Mouse (Mus musculus) lung, adult 2 months (tissue): ENCODE measurements around the gene Gjb3. TPM values are rescaled to one million over a fixed set of nuclear protein-coding genes. Genes with fewer than 3 reads are reported as not detected.
A peak's percentile ranks its signal among the peaks of the same experiment; 100 is the strongest.

Experiments used
- DNase-seq: peaks from one replicate; pipeline ENCODE4 v3.0.0; 2022
- H3K4me1 ChIP-seq: fragments of 200-500 bp; 2 replicates; pipeline ENCODE4 v1.6.1; 2011; ENCODE audit warnings: low read length; ENCODE audit not compliant: control insufficient read depth, insufficient read depth
- H3K4me3 ChIP-seq: fragments of 200-500 bp; replicated peaks from 2 replicates; pipeline ENCODE3; 2011; ENCODE audit warnings: low read depth, mild to moderate bottlenecking, control low read depth, low read length; ENCODE audit errors: extremely low read depth
- CTCF ChIP-seq: fragments of 200-500 bp; IDR thresholded peaks from 2 replicates; pipeline ENCODE4 v1.5.1; 2011; ENCODE audit warnings: mild to moderate bottlenecking, low read length, control low read depth; ENCODE audit not compliant: insufficient read depth
- POLR2A ChIP-seq: fragments of 200-500 bp; IDR thresholded peaks from 2 replicates; pipeline ENCODE4 v1.6.1; 2011; ENCODE audit warnings: low read depth, mild to moderate bottlenecking, control low read depth, low read length, borderline replicate concordance; ENCODE audit errors: extremely low read depth
- WGBS: fragments of 180-500 bp; shearing (Covaris S2); methylation state at CpG from one replicate; pipeline ENCODE4 v1.1.7; 2018; 5-methylcytosine and 5-hydroxymethylcytosine counted together
- polyA plus RNA-seq: library from polyadenylated mRNA; depleted of rRNA; stranded (reverse); fragments of >200 nt; gene quantifications from 2 replicates; pipeline ENCODE4 v1.2.3, GENCODE M21; 2012; rRNA removed

The Gjb3 gene
- 3.1 and 7.3 TPM in 2 replicates for polyA plus RNA-seq

GRCm38 (mm10) chr4:127330181-127331100 is at the start of gene Gjb3:
Gene Gjb3 (minus strand): TSS chr4:127330844.
- H3K4me3 ChIP-seq: no peak within 1 kb of the TSS
- WGBS: 3% methylated on average over 49 of the region's 49 CpGs
- DNase-seq: no peak

GRCm38 (mm10) chr4:127377344-127377743 is 46.7 kb upstream of the Gjb3 start:
- no peak for TF ChIP-seq POLR2A
- TF ChIP-seq CTCF: peak; percentile 57
- DNase-seq: no peak
- H3K4me3 ChIP-seq: no peak overlapping the region
- no peaks in the 10 kb centered on the region for H3K4me1 ChIP-seq
- WGBS: 38% methylated on average over 4 of the region's 4 CpGs

More at GRCm38 (mm10) chr4:127330181-127331100, at the start of gene Gjb3:
- TF ChIP-seq POLR2A (no peak), CTCF (no peak)
- H3K4me1 ChIP-seq: no peaks in the 10 kb centered on the region

GRCm38 (mm10) chr4:127375541-127376177 is 45.0 kb upstream of the Gjb3 start:
- H3K4me3 ChIP-seq: no peak overlapping the region
- no peak for DNase-seq
- no peak for TF ChIP-seq POLR2A
- TF ChIP-seq CTCF: no peak
- WGBS: 86% methylated on average over 17 of the region's 17 CpGs
- H3K4me1 ChIP-seq: no peaks in the 10 kb centered on the region

GRCm38 (mm10) chr4:127374645-127375044 is 44.0 kb upstream of the Gjb3 start:
- Histone ChIP-seq H3K4me3 (no peak overlapping the region), H3K4me1 (no peaks in the 10 kb centered on the region)
- no peak for TF ChIP-seq POLR2A
- no peak for TF ChIP-seq CTCF
- DNase-seq: no peak
- WGBS: 81% methylated on average over 4 of the region's 4 CpGs

- Histone ChIP-seq H3K4me1 (no peaks in the 10 kb centered on the region), H3K4me3 (no peak overlapping the region)
- WGBS: 36% methylated on average over 8 of the region's 8 CpGs
- TF ChIP-seq CTCF (no peak), POLR2A (no peak)
- DNase-seq: no peak
These were observed 42.8 kb upstream of the Gjb3 start for GRCm38 (mm10) chr4:127373491-127373890.

- 44% methylated on average over 5 of the region's 5 CpGs for WGBS
- DNase-seq: no peak
These were observed 40.9 kb upstream of the Gjb3 start for GRCm38 (mm10) chr4:127371546-127371945.

GRCm38 (mm10) chr4:127370447-127370846 is 39.8 kb upstream of the Gjb3 start:
- WGBS: 48% methylated on average over 2 of the region's 2 CpGs
- DNase-seq: no peak
- TF ChIP-seq CTCF (0 out of 2 replicates have a peak, but pooled peaks have one; percentile 3), POLR2A (no peak)
- H3K4me1 ChIP-seq: no peaks in the 10 kb centered on the region
- no peak overlapping the region for H3K4me3 ChIP-seq

More at GRCm38 (mm10) chr4:127371546-127371945, 40.9 kb upstream of the Gjb3 start:
- Histone ChIP-seq H3K4me3 (no peak overlapping the region), H3K4me1 (no peaks in the 10 kb centered on the region)
- no peak for TF ChIP-seq POLR2A
- TF ChIP-seq CTCF: no peak

- peak; percentile 67 for DNase-seq
- WGBS: 29% methylated on average over 13 of the region's 13 CpGs
- no peak for TF ChIP-seq POLR2A
- peak; percentile 93 for TF ChIP-seq CTCF
- Histone ChIP-seq H3K4me1 (no peaks in the 10 kb centered on the region), H3K4me3 (no peak overlapping the region)
These were observed 37.8 kb upstream of the Gjb3 start for GRCm38 (mm10) chr4:127368379-127368973.

GRCm38 (mm10) chr4:127365834-127366233 is 35.2 kb upstream of the Gjb3 start:
- no peaks in the 10 kb centered on the region for H3K4me1 ChIP-seq
- DNase-seq: no peak
- TF ChIP-seq CTCF: no peak
- no peak for TF ChIP-seq POLR2A
- 35% methylated on average over 4 of the region's 4 CpGs for WGBS
- H3K4me3 ChIP-seq: no peak overlapping the region
